Mouse (Mus musculus) midbrain, embryonic 12.5 days (tissue): Measurements from ENCODE around the gene Osbpl8. TPM values are rescaled to one million over a fixed set of nuclear protein-coding genes. Genes with fewer than 3 reads are reported as not detected.

Experiments
- ATAC-seq: fragments of 200-750 bp; cut with Nextera tagmentation; 2 replicates; pipeline ENCODE4 v1.8.0; 2017; ENCODE audit warnings: low read depth, moderate TSS enrichment, moderate library complexity; ENCODE audit not compliant: low FRiP score
- H3K27ac ChIP-seq: fragments of 300-500 bp; sonication (generic); replicated peaks from 2 replicates; pipeline ENCODE4 v1.5.1; 2016; ENCODE audit warnings: mild to moderate bottlenecking
- H3K27me3 ChIP-seq: fragments of 300-500 bp; sonication (generic); 2 replicates; pipeline ENCODE4 v1.6.1; 2016; ENCODE audit warnings: mild to moderate bottlenecking
- H3K36me3 ChIP-seq: fragments of 300-500 bp; sonication (generic); 2 replicates; pipeline ENCODE4 v1.6.1; 2016
- H3K4me1 ChIP-seq: fragments of 300-500 bp; sonication (generic); 2 replicates; pipeline ENCODE4 v1.6.1; 2016
- H3K4me2 ChIP-seq: fragments of 300-500 bp; sonication (generic); replicated peaks from 2 replicates; pipeline ENCODE4 v1.6.1; 2016; ENCODE audit warnings: mild to moderate bottlenecking, moderate library complexity
- H3K4me3 ChIP-seq: fragments of 300-500 bp; sonication (generic); 2 replicates; pipeline ENCODE4 v1.5.1; 2016; ENCODE audit warnings: mild to moderate bottlenecking
- H3K9ac ChIP-seq: fragments of 300-500 bp; sonication (generic); replicated peaks from 2 replicates; pipeline ENCODE4 v1.6.1; 2016; ENCODE audit warnings: mild to moderate bottlenecking, moderate library complexity
- H3K9me3 ChIP-seq: fragments of 300-500 bp; sonication (generic); 2 replicates; pipeline ENCODE4 v1.6.1; 2016; ENCODE audit warnings: mild to moderate bottlenecking
- WGBS: fragments of 180-500 bp; shearing (Covaris S2); methylation state at CpG from one replicate; pipeline ENCODE4 v1.1.7; 2016; 5-methylcytosine and 5-hydroxymethylcytosine counted together
- polyA plus RNA-seq: library from polyadenylated mRNA; unstranded; fragments of >200 nt; fragmentation: Nextera tagmentation; extraction: Ambion mirVana; gene quantifications from 2 replicates; pipeline ENCODE4 v1.2.1, GENCODE M21; 2016

Osbpl8 gene
- polyA plus RNA-seq = 21.3 and 25.5 TPM in 2 replicates

DNA sequence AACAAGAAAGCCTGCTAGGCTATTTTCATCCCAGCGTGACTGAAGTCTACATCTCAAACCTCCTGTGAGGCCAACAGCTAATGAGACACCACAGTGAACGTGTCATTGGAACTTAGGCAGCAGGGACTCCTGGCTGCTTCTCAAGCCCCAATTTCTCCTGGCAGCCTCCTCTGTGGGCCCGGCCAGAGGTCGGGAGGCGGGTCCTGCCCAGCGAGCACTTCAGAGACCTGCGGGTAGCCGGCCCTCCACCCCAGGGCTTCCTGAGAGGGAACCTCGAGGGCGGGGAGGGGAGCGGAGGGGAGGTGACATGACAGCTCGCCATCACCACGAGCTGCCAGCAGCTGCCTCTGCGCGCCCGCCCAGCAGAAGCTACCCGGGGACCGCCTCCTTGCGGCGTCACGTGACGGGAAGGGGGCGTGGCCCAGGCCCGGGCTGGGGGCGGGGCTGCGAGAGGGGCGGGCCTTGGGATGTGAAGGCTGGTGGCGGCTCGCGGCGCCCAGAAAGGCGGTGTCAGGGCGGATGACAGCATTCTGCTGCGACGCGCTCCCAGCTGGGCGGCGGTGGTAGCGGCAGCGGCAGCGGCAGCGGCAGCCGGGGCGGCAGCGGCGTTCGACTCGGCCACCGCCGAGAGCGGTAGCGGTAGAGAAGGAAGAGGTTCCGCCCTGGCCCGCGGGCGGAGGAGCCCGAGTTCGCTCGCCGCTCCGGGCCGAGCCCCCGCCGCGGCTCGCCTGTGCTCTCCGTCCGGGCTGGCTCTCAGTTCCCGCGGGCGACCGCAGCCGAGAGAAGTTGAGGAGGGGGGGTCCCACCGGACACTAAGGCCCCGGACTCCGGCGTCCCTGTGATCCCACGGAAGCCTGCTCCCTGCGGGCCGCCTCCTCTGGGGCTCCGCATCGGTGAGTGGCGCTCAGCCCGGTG lies at the start of gene Osbpl8:
Gene Osbpl8, plus strand, starts transcription at position 449 of the 915 bp plus-strand sequence.
- Histone ChIP-seq H3K36me3 (no peaks in the 10 kb centered on the region), H3K27me3 (no peaks in the 10 kb centered on the region), H3K27ac (peak within 1 kb of the TSS; percentile 94), H3K9me3 (no peaks in the 10 kb centered on the region), H3K9ac (peak within 1 kb of the TSS; percentile 95), H3K4me2 (peak within 1 kb of the TSS; percentile 68), H3K4me3 (peak within 1 kb of the TSS; percentile 94), H3K4me1 (peaks cover 15% of the 10 kb centered on the region)
- under 1% methylated on average over 84 of the region's 84 CpGs for WGBS
- peak; percentile 96 for ATAC-seq

DNA sequence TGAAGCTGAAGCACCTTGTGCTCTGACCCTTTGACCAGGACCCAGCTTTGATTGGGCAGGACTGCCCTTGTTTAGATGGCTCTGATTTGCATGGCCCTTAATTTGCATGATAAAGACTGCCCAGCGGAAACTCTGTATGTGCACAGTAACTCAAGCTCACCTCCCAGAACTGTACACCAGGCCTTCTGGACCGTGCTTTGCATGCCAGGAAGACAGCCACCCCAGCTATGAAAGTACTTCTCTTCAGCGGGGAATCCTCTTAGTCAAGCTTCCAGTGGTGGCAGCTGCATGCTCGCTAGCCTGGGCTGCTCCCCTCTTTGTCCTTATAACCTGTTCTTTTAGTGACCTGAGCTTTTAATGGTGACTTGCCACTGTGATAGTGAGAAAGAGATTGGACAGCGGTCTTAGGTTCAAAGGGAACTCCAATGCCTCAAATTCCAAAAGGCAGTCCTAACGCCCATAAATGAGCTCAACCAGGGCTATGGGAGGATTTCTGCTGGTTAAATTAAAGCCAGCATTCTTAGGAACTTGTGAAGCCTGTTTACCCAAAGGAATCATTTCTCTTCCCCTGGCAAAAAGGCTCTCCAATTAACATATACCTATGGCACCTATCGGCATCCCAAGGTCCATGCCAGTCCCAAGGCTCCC lies 47.2 kb upstream of the Osbpl8 start:
- Histone ChIP-seq H3K36me3 (no peaks in the 10 kb centered on the region), H3K27ac (no peak overlapping the region; the same call in 1 of the 2 replicates), H3K4me2 (no peak overlapping the region), H3K4me1 (peaks cover 7% of the 10 kb centered on the region), H3K4me3 (no peak overlapping the region), H3K9ac (no peak overlapping the region), H3K9me3 (no peaks in the 10 kb centered on the region), H3K27me3 (no peaks in the 10 kb centered on the region)
- whole genome bisulfite sequencing = 47% methylated on average over 7 of the region's 7 CpGs
- ATAC-seq = peak; percentile 72

DNA sequence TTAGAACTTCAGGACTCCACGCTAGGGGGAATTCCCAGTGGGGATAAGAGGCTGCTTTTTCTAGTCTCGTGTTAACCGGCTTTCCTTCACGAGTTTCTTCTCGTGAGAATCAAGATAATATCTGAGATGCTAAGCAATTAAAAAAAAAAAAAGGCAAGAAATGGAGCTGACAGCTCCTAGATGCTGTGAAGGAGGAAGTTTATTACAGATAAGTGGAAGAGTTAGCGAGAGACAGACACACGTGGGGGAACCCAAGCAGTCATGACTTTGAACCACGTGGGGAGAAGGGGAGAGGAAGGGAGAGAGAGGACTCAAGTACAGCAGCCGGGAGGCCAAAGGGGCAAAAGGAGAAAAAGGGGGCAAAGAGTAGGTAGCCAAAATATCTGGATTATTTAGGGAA lies 46.3 kb upstream of the Osbpl8 start:
- ATAC-seq = no peak
- Histone ChIP-seq H3K4me3 (no peak overlapping the region), H3K27me3 (no peaks in the 10 kb centered on the region), H3K27ac (no peak overlapping the region), H3K9ac (no peak overlapping the region), H3K36me3 (no peaks in the 10 kb centered on the region), H3K4me2 (no peak overlapping the region), H3K4me1 (peaks cover 7% of the 10 kb centered on the region), H3K9me3 (no peaks in the 10 kb centered on the region)
- WGBS = 85% methylated on average over 9 of the region's 9 CpGs

DNA sequence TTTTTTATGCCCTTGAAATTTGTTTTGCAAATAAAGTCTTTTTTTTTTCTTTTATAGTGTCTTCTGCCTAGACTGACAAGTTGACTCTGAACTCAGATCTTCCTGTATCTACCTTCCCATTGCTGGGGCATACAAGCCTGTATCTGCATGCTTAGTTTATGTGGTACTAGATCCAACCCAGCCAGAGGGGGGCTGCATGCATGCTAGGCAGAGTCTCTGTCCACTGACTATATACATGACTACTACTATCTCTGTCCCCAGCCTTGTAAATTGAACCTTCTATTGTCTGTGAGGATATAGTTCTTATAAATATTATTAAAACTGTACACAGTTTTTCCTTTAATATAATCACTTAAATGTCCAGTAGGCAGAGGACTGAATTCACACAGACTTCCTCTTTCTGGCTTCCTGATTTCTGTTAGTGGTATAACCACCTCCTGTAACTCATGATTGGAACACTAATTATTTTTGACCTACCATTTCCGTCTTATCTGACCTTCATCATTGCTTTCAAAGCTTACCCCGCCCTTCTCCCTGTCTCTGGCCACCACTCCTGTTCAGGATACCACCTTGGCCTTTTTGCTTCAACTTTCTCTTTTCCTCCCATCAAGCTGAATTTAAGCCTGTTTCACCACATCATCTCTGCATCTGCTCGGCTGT lies 45.4 kb upstream of the Osbpl8 start:
- Histone ChIP-seq H3K9ac (no peak overlapping the region), H3K36me3 (no peaks in the 10 kb centered on the region), H3K27me3 (no peaks in the 10 kb centered on the region), H3K9me3 (no peaks in the 10 kb centered on the region), H3K27ac (no peak overlapping the region), H3K4me3 (no peak overlapping the region), H3K4me1 (peaks cover 7% of the 10 kb centered on the region), H3K4me2 (no peak overlapping the region)
- no peak for ATAC-seq
- WGBS = 76% methylated on average over 3 of the region's 3 CpGs

DNA sequence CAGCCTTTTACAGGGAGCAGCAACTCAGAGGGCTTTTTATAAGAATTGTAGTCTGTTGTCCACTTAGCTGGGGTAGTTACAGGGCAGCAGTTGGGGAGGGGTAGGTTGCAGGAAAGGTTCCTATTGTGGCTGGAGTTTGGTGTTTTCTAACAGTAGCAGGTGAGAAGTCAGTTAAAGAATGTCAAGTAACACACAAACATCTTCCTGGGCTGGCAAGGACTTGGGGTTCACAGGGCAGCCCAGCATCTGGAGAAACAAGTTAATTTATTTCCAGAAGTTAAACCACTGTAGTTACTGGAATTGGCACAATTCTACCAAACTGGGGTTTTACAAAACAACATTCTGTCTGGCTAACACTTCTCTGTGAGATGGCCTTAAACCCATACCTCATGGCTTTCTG lies 44.8 kb upstream of the Osbpl8 start:
- no peak for ATAC-seq
- H3K27me3 ChIP-seq = no peaks in the 10 kb centered on the region
- H3K4me1 ChIP-seq = peaks cover 7% of the 10 kb centered on the region
- H3K4me2 ChIP-seq = no peak overlapping the region
- no peak overlapping the region for H3K27ac ChIP-seq
- H3K4me3 ChIP-seq = no peak overlapping the region
- H3K36me3 ChIP-seq = no peaks in the 10 kb centered on the region
- no peak overlapping the region for H3K9ac ChIP-seq
- H3K9me3 ChIP-seq = no peaks in the 10 kb centered on the region

DNA sequence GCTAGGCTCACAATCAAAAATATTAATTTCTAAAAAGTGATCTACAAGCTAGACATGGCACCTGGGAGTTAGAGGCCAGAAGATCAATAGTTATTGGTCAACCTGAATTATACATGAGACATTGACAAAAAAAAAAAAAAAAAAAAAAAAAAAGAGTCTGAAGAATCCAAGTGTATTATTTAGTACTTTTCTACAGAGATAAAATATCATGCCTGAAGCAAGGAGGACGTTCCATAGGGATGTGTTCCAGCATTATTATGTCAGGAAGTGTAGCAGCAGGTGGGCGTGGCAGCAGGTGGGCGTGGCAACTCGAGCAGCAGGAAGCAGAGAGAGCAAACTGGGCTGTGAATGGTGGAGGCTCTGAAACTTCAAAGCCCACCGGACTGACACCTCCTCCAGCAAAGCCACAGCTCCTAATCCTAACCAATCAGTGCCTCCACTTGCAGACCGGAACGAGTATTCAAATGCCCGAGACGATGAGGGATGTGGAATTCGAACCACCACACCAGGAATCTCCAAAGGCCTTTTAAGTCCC lies 41.6 kb upstream of the Osbpl8 start:
- no peak for ATAC-seq
- Histone ChIP-seq H3K9me3 (no peaks in the 10 kb centered on the region), H3K36me3 (no peaks in the 10 kb centered on the region), H3K27ac (no peak overlapping the region), H3K27me3 (no peaks in the 10 kb centered on the region), H3K4me3 (no peak overlapping the region), H3K4me1 (no peaks in the 10 kb centered on the region), H3K4me2 (no peak overlapping the region), H3K9ac (no peak overlapping the region)
- 79% methylated on average over 10 of the region's 10 CpGs for WGBS

- no peaks in the 10 kb centered on the region for H3K36me3 ChIP-seq
- H3K27me3 ChIP-seq = no peaks in the 10 kb centered on the region
- no peak for ATAC-seq
- 95% methylated on average over 7 of the region's 7 CpGs for WGBS
- no peak overlapping the region for H3K9ac ChIP-seq
- H3K4me1 ChIP-seq = no peaks in the 10 kb centered on the region
- H3K9me3 ChIP-seq = no peaks in the 10 kb centered on the region
- no peak overlapping the region for H3K4me2 ChIP-seq
- no peak overlapping the region for H3K27ac ChIP-seq
- no peak overlapping the region for H3K4me3 ChIP-seq
Observed at GRCm38 (mm10) chr10:111124175-111124574, 40.4 kb upstream of the Osbpl8 start.

GRCm38 (mm10) chr10:111124767-111125315 lies 39.7 kb upstream of the Osbpl8 start:
- 63% methylated on average over 1 of the region's 1 CpGs for WGBS

DNA sequence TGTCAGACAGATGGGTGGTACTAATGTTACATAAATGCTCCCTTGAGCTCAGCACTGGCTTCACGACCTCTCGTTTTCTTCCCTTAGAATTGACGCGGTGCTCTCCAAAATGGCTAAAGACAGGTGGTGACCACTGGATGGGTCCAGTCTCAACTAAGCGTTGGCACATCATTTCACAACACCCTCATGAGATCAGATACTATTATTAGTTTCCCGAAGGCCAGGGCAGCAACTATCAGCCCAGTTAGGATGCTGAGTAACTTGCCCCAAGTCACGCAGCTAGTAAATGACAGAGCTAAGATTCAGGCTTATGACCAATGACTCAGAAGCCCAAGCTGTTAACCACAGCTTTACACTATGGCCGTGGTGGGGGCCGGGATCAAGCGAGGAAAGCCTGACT lies 37.2 kb upstream of the Osbpl8 start:
- no peak overlapping the region for H3K9ac ChIP-seq
- ATAC-seq = no peak
- H3K4me3 ChIP-seq = no peak overlapping the region
- no peak overlapping the region for H3K27ac ChIP-seq
- H3K9me3 ChIP-seq = no peaks in the 10 kb centered on the region
- 90% methylated on average over 10 of the region's 10 CpGs for WGBS
- H3K4me1 ChIP-seq = no peaks in the 10 kb centered on the region
- no peak overlapping the region for H3K4me2 ChIP-seq
- no peaks in the 10 kb centered on the region for H3K27me3 ChIP-seq
- no peaks in the 10 kb centered on the region for H3K36me3 ChIP-seq

More at GRCm38 (mm10) chr10:111124767-111125315, 39.7 kb upstream of the Osbpl8 start:
- Histone ChIP-seq H3K27ac (no peak overlapping the region), H3K4me1 (no peaks in the 10 kb centered on the region), H3K36me3 (no peaks in the 10 kb centered on the region), H3K9me3 (no peaks in the 10 kb centered on the region), H3K27me3 (no peaks in the 10 kb centered on the region), H3K4me2 (no peak overlapping the region), H3K4me3 (no peak overlapping the region), H3K9ac (no peak overlapping the region)
- ATAC-seq = no peak

DNA sequence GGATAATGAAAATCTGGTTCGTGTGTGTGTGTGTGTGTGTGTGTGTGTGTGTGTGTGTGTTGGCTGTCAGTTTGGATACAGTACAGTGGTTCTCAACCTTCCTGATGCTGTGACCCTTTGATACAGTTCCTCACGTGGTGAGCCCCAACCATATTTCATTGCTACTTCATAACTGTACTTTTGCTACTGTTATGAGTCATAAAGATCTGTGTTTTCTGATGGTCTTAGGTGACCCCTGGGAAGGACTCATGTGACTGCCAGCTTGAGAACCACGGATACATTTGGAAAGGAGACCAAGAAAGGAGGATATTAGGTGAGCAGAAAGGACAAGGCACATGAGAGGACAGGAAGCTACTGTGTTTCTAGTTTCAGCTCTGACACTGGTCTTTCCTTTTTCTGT lies 36.1 kb upstream of the Osbpl8 start:
- ATAC-seq = no peak
- no peak overlapping the region for H3K4me3 ChIP-seq
- 78% methylated on average over 3 of the region's 3 CpGs for WGBS
- no peak overlapping the region for H3K9ac ChIP-seq
- no peak overlapping the region for H3K27ac ChIP-seq
- H3K4me2 ChIP-seq = no peak overlapping the region
- no peaks in the 10 kb centered on the region for H3K9me3 ChIP-seq
- no peaks in the 10 kb centered on the region for H3K4me1 ChIP-seq
- no peaks in the 10 kb centered on the region for H3K27me3 ChIP-seq
- no peaks in the 10 kb centered on the region for H3K36me3 ChIP-seq

GRCm38 (mm10) chr10:111129867-111130620 lies 34.5 kb upstream of the Osbpl8 start:
- 86% methylated on average over 15 of the region's 15 CpGs for WGBS
- H3K4me1 ChIP-seq = no peaks in the 10 kb centered on the region
- no peak for ATAC-seq

More at GRCm38 (mm10) chr10:111129867-111130620, 34.5 kb upstream of the Osbpl8 start:
- Histone ChIP-seq H3K9me3 (no peaks in the 10 kb centered on the region), H3K36me3 (no peaks in the 10 kb centered on the region), H3K27ac (no peak overlapping the region), H3K27me3 (no peaks in the 10 kb centered on the region), H3K9ac (no peak overlapping the region), H3K4me3 (no peak overlapping the region), H3K4me2 (no peak overlapping the region)
